Mouse (Mus musculus) lung, adult 2 months (tissue): Measurements from ENCODE around the gene Sh3gl2. TPM values are rescaled to one million over a fixed set of nuclear protein-coding genes. Genes with fewer than 3 reads are reported as not detected.

Experiments
- DNase-seq: peaks from one replicate; pipeline ENCODE4 v3.0.0; 2022
- H3K4me1 ChIP-seq: fragments of 200-500 bp; 2 replicates; pipeline ENCODE4 v1.6.1; 2011; ENCODE audit warnings: low read length; ENCODE audit not compliant: control insufficient read depth, insufficient read depth
- H3K4me3 ChIP-seq: fragments of 200-500 bp; replicated peaks from 2 replicates; pipeline ENCODE3; 2011; ENCODE audit warnings: low read depth, mild to moderate bottlenecking, control low read depth, low read length; ENCODE audit errors: extremely low read depth
- CTCF ChIP-seq: fragments of 200-500 bp; IDR thresholded peaks from 2 replicates; pipeline ENCODE4 v1.5.1; 2011; ENCODE audit warnings: mild to moderate bottlenecking, low read length, control low read depth; ENCODE audit not compliant: insufficient read depth
- POLR2A ChIP-seq: fragments of 200-500 bp; IDR thresholded peaks from 2 replicates; pipeline ENCODE4 v1.6.1; 2011; ENCODE audit warnings: low read depth, mild to moderate bottlenecking, control low read depth, low read length, borderline replicate concordance; ENCODE audit errors: extremely low read depth
- WGBS: fragments of 180-500 bp; shearing (Covaris S2); methylation state at CpG from one replicate; pipeline ENCODE4 v1.1.7; 2018; 5-methylcytosine and 5-hydroxymethylcytosine counted together
- polyA plus RNA-seq: library from polyadenylated mRNA; depleted of rRNA; stranded (reverse); fragments of >200 nt; gene quantifications from 2 replicates; pipeline ENCODE4 v1.2.3, GENCODE M21; 2012

Sh3gl2 gene
- polyA plus RNA-seq, 1 experiment: 2.9 TPM

DNA sequence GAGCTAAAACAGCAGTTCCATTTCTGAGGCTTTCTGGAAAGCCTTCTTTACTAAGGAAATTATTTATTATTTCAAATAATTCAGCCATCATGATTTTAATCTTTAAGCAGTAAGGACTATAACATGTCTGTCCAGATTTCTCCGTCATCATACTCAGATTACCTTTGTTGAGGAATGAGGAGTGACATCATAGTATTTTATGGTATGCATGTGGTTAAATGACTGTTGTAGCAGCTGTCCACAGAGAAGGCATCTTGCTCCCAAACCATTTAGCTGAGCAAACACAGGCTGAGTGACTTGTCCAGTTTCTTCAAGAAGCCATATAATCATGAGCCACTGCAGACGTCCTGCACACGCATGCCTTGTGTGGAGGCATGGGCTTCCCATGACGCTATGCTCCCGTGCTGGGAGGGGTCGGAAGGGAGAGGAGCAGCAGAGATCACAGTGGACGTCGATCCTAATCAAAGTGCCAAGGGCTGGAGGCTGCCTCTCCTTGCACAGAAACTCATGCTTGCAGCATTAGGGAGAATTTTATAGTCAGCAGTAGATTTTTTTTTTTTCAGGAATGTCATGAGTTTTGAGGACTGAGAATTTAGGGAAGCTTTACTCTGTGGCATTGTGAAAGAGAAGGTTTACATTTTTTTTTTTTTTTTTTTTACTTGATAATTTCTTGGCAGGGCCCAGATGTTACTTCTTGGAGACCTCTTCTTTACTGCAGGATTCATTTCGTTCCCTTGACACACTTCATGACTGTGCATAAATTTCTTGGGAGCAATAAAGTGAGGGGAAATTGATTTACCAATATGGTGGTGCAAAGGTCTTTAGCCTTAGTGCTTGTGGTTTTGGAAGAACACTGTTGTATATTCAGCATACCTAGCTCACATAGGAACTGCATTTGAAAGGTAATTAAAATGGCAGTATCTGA is 23.0 kb downstream of the Sh3gl2 start:
- WGBS: 72% methylated on average over 9 of the region's 9 CpGs
- no peak for DNase-seq

DNA sequence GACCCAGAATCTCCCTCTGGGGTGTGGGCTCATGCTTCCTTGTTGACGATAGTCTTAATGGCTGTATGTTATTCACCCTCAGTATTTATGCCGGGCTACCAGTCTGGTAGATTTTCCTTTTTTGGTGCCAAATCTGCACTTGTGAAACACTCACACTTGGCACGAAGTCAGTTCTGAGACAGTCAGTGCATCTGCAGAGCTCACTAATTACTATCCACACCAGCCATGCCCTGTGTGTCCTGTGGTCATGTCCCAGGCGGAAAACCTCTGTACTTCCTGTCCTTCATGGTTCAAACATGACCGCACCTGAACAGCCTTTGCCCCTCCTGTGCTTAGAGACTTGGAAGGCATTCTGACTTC is 23.6 kb downstream of the Sh3gl2 start:
- no peak for TF ChIP-seq POLR2A
- TF ChIP-seq CTCF: no peak
- DNase-seq: no peak
- no peak overlapping the region for H3K4me3 ChIP-seq
- WGBS: 86% methylated on average over 5 of the region's 5 CpGs
- no peaks in the 10 kb centered on the region for H3K4me1 ChIP-seq

More for the DNA sequence above, 23.0 kb downstream of the Sh3gl2 start:
- TF ChIP-seq POLR2A (no peak), CTCF (no peak)
- Histone ChIP-seq H3K4me3 (no peak overlapping the region), H3K4me1 (no peaks in the 10 kb centered on the region)

DNA sequence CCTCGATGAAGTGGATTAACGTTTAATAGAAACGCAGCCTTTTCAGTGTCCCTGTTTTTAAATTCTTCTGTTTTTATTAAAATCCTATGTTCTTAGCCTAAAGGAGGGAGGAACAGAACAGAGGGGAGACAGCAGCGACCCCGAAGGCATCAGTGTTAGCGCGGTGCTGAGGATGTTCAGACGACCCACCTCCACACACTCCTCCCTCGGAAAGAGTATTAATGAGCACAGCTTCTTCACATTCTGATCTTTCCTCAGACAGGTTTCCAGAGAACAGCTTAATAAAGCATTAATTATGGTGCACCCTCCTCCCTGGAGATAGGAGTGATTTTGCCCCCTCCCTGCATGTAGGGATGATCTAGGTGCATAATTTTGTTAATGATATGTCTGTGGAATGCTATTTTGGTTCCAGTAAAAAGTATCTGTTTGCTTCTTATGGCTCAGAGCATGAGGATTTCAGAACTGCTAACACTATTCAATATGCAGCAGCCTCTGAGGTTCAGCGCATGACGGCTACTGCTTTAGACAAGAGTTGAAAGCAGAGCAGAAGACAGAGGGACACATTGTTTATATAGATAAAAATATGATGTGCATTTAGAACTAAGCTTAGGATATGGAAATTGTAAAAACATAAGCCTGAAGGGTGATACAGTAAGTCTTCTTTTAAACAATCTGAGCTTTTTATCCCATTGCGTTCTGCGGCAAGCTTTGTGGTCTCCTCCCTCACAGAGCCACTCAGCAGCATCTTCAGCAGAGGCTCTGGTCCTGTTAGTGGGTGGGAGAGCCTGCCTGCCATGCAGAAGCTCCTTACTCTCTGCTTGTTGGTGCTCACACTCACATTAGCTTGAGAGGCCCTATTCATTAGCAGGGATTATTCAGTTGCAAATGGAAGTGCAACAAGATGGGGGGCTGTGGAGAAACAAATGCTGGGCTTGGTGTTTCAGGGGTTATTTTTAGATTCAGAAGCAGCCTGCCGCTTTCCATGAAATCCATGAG is 27.8 kb downstream of the Sh3gl2 start:
- no peak for DNase-seq
- TF ChIP-seq POLR2A: no peak
- no peak for TF ChIP-seq CTCF
- WGBS: 68% methylated on average over 14 of the region's 14 CpGs
- no peak overlapping the region for H3K4me3 ChIP-seq
- H3K4me1 ChIP-seq: no peaks in the 10 kb centered on the region

DNA sequence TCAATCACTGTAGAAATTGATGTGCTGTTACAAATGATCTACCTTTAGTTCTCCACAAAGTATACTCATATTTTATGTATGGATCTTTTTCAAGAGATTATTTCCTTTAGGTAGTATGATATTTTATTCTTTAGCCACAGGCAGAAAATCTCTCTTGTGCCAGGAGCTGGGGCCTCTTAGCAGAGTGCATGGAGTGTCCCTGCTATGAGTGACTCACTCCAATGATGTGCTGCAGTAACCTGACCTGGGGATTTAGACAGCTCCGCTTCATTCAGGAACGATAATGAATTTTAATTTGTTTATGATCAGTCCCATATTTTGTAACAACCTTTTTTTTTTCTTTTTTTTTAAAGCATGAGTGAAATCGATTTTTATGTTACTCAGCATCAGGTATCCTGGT is 36.7 kb downstream of the Sh3gl2 start:
- Histone ChIP-seq H3K4me1 (no peaks in the 10 kb centered on the region; the same call in 1 of the 2 replicates), H3K4me3 (no peak overlapping the region)
- DNase-seq: no peak
- no peak for TF ChIP-seq CTCF
- TF ChIP-seq POLR2A: no peak
- WGBS: 89% methylated on average over 3 of the region's 3 CpGs

DNA sequence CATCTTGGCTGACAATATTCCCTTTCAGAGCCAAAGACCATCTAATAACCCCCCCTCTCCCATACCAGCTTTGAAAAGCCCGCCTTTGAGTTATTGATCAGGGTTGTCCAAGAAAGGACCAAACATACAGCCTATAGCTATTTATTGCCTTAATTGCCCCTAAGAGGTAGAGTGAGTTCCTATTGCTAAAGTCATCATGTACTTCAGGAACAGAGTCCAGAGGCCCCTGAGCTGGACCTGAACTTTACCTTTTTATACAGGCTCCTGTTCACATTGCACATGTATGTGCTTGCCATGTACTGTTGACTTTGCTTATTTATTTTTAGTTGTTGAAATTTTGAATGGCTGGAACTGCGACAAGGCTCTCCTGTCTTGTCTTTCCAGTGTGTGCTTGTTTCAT is 37.6 kb downstream of the Sh3gl2 start:
- TF ChIP-seq CTCF (no peak), POLR2A (no peak)
- H3K4me3 ChIP-seq: no peak overlapping the region
- 75% methylated on average over 2 of the region's 2 CpGs for WGBS
- no peak for DNase-seq
- H3K4me1 ChIP-seq: no peaks in the 10 kb centered on the region; the same call in 1 of the 2 replicates

DNA sequence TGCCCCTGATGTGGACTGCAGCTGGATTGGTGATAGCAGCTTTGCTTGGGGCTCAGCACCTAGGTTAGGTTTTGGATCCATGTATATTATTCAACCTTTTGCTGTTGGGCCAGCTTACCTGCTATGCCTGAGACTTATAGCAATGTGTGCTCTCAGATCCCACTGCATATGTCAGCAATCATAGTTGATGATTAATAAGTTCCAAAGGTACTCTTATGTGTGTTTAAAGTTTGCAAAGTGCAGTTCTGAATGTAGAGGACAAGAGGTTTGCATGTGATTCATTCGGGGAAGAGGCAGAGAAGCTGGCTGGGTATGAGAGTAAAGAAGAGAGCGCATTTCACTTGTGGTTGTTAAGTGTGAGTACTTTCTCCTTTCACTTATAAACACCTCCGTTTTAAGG is 43.7 kb downstream of the Sh3gl2 start:
- Histone ChIP-seq H3K4me3 (no peak overlapping the region), H3K4me1 (no peaks in the 10 kb centered on the region)
- TF ChIP-seq CTCF (no peak), POLR2A (no peak)
- DNase-seq: no peak
- WGBS: 74% methylated on average over 3 of the region's 3 CpGs

DNA sequence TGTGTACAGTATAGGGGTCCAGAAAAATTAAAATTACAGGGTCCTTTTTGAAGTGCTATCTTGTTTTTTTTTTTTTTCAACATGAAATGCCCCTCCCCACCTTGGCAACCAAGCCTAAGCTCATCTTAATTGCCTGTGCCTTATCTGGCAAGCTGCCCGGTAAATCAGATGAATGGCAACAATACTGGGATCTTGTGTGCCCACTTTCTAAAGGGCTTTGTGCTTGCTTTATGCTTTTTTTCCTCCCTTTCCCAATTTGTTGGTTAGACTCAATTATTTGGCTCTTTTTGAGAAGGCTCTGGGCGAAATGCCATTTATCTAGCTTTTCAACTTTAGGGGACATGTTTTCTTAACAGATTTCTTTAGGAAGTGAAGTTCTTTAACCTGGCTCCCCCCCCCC is 45.3 kb downstream of the Sh3gl2 start:
- WGBS: 48% methylated on average over 2 of the region's 2 CpGs
- H3K4me3 ChIP-seq: no peak overlapping the region
- no peaks in the 10 kb centered on the region for H3K4me1 ChIP-seq
- TF ChIP-seq CTCF: no peak
- no peak for TF ChIP-seq POLR2A
- no peak for DNase-seq

DNA sequence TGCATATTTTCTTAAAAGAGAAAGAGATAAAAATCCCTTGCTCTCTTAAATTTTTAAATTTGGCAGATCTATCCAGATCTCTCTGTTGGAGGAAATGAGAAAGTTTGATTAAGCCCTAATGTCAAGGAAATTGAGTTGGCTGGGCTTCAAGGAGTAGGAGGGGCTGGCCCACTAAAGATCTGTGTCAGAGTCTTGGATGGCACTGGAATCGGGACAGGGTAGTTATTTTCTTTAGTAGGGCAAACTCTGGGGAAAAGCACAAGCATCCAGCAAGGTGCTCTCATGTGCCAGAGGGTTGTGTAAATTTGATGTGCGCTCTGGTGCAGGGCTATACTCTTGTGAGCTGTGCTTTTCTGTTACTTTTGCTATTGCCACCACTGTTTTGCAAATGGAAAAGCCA is 45.9 kb downstream of the Sh3gl2 start:
- Histone ChIP-seq H3K4me1 (no peaks in the 10 kb centered on the region), H3K4me3 (no peak overlapping the region)
- DNase-seq: no peak
- TF ChIP-seq POLR2A (no peak), CTCF (no peak)
- WGBS: 51% methylated on average over 2 of the region's 2 CpGs

DNA sequence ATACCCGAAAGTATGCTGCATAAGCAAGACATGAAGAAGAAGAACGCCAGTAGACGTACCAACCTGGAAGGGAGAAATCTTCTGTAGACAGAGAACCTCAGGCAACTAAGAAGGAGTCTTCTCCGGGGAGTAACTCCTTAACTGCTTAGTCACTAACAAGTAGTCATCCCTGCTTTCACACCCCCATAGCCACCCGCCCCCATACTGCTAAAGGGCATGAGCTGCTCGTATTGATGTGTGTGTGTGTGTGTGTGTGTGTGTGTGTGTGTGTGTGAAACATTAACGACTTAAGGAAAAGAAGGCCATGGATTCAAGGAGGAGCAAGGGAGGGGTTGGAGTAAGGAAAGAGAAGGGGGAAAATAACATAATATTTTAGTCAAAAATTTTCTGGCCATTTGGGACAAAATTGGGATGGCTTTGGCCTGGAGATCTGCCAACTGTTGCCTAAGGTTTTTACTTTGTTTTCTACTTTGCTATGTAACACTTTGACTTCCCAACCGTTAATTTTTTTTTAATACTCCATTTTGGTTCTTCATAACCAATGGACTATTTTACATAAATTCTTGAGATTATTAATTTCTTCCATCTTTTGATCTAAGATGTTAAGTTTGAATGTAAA is 51.0 kb downstream of the Sh3gl2 start:
- TF ChIP-seq CTCF (no peak), POLR2A (no peak)
- H3K4me1 ChIP-seq: no peaks in the 10 kb centered on the region
- WGBS: 85% methylated on average over 8 of the region's 8 CpGs
- no peak for DNase-seq
- H3K4me3 ChIP-seq: no peak overlapping the region
